Mouse (Mus musculus) midbrain, embryonic 15.5 days (tissue): ENCODE measurements around the gene Fip1l1. TPM values are rescaled to one million over a fixed set of nuclear protein-coding genes. Genes with fewer than 3 reads are reported as not detected.
A peak's percentile ranks its signal among the peaks of the same experiment; 100 is the strongest.

ENCODE experiments used
- ATAC-seq: fragments of 200-750 bp; cut with Nextera tagmentation; replicated peaks from 2 replicates; pipeline ENCODE4 v1.8.0; 2017; ENCODE audit warnings: moderate TSS enrichment
- H3K27ac ChIP-seq: fragments of 300-500 bp; sonication (generic); 2 replicates; pipeline ENCODE4 v1.5.1; 2015; ENCODE audit warnings: mild to moderate bottlenecking, inconsistent platforms
- H3K27me3 ChIP-seq: fragments of 300-500 bp; sonication (generic); replicated peaks from 2 replicates; pipeline ENCODE4 v1.6.1; 2015; ENCODE audit warnings: inconsistent platforms
- H3K36me3 ChIP-seq: fragments of 300-500 bp; sonication (generic); replicated peaks from 2 replicates; pipeline ENCODE4 v1.6.1; 2015; ENCODE audit warnings: inconsistent platforms
- H3K4me1 ChIP-seq: fragments of 300-500 bp; sonication (generic); 2 replicates; pipeline ENCODE4 v1.6.1; 2015; ENCODE audit warnings: inconsistent platforms
- H3K4me2 ChIP-seq: fragments of 300-500 bp; sonication (generic); 2 replicates; pipeline ENCODE4 v1.6.1; 2015; ENCODE audit warnings: inconsistent platforms, mild to moderate bottlenecking, moderate library complexity
- H3K4me3 ChIP-seq: fragments of 300-500 bp; sonication (generic); 2 replicates; pipeline ENCODE4 v1.5.1; 2015; ENCODE audit warnings: mild to moderate bottlenecking, inconsistent platforms
- H3K9ac ChIP-seq: fragments of 300-500 bp; sonication (generic); 2 replicates; pipeline ENCODE4 v1.6.1; 2015; ENCODE audit warnings: mild to moderate bottlenecking, inconsistent platforms
- H3K9me3 ChIP-seq: fragments of 300-500 bp; sonication (generic); 2 replicates; pipeline ENCODE4 v1.6.1; 2016; ENCODE audit warnings: inconsistent platforms
- WGBS: fragments of 180-500 bp; shearing (Covaris S2); methylation state at CpG from one replicate; pipeline ENCODE4 v1.1.7; 2015; ENCODE audit warnings: mixed read lengths; 5-methylcytosine and 5-hydroxymethylcytosine counted together
- polyA plus RNA-seq: library from polyadenylated mRNA; unstranded; fragments of >200 nt; fragmentation: Nextera tagmentation; extraction: Ambion mirVana; gene quantifications from 2 replicates; pipeline ENCODE4 v1.2.1, GENCODE M21; 2015

Fip1l1 gene
- 70.5 and 78.0 TPM in 2 replicates for polyA plus RNA-seq

GRCm38 (mm10) chr5:74535240-74536021 lies at the start of gene Fip1l1:
TSS of gene Fip1l1 (plus strand) at chr5:74535449.
- Histone ChIP-seq H3K9ac (peak within 1 kb of the TSS; percentile 98), H3K4me1 (peaks cover 36% of the 10 kb centered on the region), H3K4me2 (peak within 1 kb of the TSS; percentile 55), H3K9me3 (no peaks in the 10 kb centered on the region), H3K27me3 (no peaks in the 10 kb centered on the region), H3K36me3 (no peaks in the 10 kb centered on the region), H3K4me3 (peak within 1 kb of the TSS; percentile 95), H3K27ac (peak within 1 kb of the TSS; percentile 95)
- WGBS: under 1% methylated on average over 73 of the region's 73 CpGs
- ATAC-seq: peak; percentile 91

DNA sequence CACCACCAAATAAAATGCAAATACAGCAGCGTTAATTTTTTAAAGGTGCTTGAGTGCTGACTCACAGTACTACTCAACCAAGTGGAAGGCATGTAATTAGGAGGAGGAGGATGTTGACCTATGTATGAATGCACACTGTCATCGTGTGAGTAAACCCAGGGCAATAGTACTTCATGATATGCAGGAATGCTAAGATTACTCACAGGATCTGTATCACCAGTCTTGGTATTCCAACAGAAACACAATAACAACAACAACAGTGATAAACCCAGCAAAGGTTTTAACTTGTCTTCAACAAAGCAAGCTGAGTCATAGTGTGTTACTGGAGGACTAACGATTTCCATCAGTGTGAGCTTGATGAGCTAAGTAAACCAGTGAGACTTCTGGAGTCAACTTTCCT lies 42.5 kb upstream of the Fip1l1 start:
- no peak for ATAC-seq

GRCm38 (mm10) chr5:74511686-74512085 lies 23.6 kb upstream of the Fip1l1 start:
- no peaks in the 10 kb centered on the region for H3K4me1 ChIP-seq
- H3K27ac ChIP-seq: no peak overlapping the region
- no peak for ATAC-seq
- no peaks in the 10 kb centered on the region for H3K9me3 ChIP-seq
- no peaks in the 10 kb centered on the region for H3K27me3 ChIP-seq
- H3K9ac ChIP-seq: no peak overlapping the region
- no peak overlapping the region for H3K4me2 ChIP-seq
- H3K36me3 ChIP-seq: no peaks in the 10 kb centered on the region
- H3K4me3 ChIP-seq: no peak overlapping the region

More for the DNA sequence above, 42.5 kb upstream of the Fip1l1 start:
- WGBS: 88% methylated on average over 3 of the region's 3 CpGs
- Histone ChIP-seq H3K4me3 (no peak overlapping the region), H3K4me2 (no peak overlapping the region), H3K27ac (no peak overlapping the region), H3K36me3 (no peaks in the 10 kb centered on the region), H3K4me1 (no peaks in the 10 kb centered on the region), H3K27me3 (no peaks in the 10 kb centered on the region), H3K9ac (no peak overlapping the region), H3K9me3 (no peaks in the 10 kb centered on the region)

DNA sequence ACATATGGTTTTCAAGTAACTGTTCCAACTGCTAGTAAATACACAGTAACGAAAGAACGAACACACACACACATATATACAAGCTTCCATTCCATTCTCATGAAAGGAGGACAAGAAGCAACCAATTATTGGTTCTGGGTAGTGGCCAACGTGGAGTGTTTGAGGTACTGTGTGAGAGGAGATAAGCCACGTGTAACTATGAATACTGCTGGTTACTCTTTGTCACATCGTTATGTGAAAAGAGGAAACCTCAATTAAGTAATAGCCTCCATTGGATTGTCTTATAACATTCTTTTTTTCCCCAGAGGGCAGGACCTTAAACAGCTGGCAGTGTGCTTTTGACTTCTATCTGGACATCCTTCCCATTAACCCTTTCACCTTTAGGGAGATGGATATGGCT lies 8.2 kb upstream of the Fip1l1 start:
- Histone ChIP-seq H3K9ac (no peak overlapping the region), H3K4me1 (peaks cover 35% of the 10 kb centered on the region), H3K36me3 (0 out of 2 replicates have a peak, but pooled peaks cover 3% of the 10 kb centered on the region), H3K9me3 (no peaks in the 10 kb centered on the region), H3K27me3 (no peaks in the 10 kb centered on the region), H3K4me3 (no peak overlapping the region), H3K4me2 (no peak overlapping the region), H3K27ac (no peak overlapping the region)
- no peak for ATAC-seq
- 84% methylated on average over 5 of the region's 5 CpGs for WGBS

DNA sequence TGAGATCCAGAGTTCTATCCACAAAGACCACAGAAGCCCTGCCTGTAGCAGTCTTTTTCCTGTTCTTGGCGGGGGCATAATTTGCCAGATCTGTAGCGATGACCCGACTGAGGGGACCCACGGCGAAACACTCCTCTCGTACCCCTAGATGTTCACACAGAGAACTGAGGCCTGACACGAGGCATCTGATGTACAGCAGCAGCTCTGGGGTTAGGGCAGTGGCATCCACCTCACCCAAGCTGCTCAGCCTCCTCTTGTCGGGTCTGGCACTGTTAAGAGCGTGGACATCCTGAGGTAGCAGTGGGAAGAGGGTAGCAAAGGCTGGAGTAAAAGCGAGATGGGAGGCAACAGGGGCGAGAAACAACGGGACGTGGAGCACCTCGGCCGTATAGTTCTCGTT lies 4.5 kb upstream of the Fip1l1 start:
- H3K4me1 ChIP-seq: peaks cover 42% of the 10 kb centered on the region
- H3K27ac ChIP-seq: no peak overlapping the region
- 22% methylated on average over 16 of the region's 16 CpGs for WGBS
- no peaks in the 10 kb centered on the region for H3K27me3 ChIP-seq
- H3K9me3 ChIP-seq: no peaks in the 10 kb centered on the region
- H3K36me3 ChIP-seq: no peaks in the 10 kb centered on the region
- H3K4me3 ChIP-seq: peak overlapping the region; percentile 95
- H3K4me2 ChIP-seq: peak overlapping the region; percentile 95
- ATAC-seq: no peak
- peak overlapping the region; percentile 64 for H3K9ac ChIP-seq

DNA sequence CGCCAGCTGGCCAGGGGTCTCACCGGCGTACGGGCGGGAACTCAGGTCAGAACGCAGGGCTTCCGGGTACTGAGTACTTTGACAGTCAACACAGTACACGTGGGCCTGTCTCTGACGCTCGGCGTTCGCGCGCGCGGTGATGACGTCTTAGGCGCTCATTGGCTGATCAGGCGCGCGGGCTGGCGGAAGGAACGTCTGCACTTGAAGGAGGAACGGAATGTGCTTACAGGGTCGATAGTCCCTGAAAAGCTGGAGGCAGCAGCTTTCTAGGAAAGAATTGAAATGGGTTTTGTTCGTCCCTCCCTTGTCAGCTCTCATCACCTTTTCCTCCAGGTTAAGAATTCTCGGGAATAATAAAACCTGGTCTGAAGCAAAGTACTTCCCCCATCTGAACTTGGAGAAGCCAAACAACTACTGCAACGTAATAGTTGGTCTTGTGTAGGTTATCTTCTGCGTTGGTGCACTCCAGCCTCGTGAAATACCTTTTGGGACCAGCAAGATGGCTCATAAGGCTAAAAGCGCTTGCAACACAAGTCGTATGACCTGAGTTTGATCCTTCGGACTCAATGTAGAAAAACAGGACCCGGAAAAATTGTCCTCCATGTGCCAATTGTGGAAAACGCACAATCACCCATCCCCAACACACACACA lies 3.5 kb upstream of the Fip1l1 start, which contains the start of gene Scfd2:
Scfd2 (minus strand) TSS at position 130 of the 651 bp plus-strand sequence.
- Histone ChIP-seq H3K27ac (peak within 1 kb of the TSS; percentile 61), H3K9ac (peak within 1 kb of the TSS; percentile 64), H3K4me3 (peak within 1 kb of the TSS; percentile 95), H3K9me3 (no peaks in the 10 kb centered on the region), H3K4me2 (peak within 1 kb of the TSS; percentile 95), H3K36me3 (no peaks in the 10 kb centered on the region), H3K27me3 (no peaks in the 10 kb centered on the region), H3K4me1 (peaks cover 48% of the 10 kb centered on the region)
- peak; percentile 90 for ATAC-seq
- 7% methylated on average over 35 of the region's 35 CpGs for WGBS

DNA sequence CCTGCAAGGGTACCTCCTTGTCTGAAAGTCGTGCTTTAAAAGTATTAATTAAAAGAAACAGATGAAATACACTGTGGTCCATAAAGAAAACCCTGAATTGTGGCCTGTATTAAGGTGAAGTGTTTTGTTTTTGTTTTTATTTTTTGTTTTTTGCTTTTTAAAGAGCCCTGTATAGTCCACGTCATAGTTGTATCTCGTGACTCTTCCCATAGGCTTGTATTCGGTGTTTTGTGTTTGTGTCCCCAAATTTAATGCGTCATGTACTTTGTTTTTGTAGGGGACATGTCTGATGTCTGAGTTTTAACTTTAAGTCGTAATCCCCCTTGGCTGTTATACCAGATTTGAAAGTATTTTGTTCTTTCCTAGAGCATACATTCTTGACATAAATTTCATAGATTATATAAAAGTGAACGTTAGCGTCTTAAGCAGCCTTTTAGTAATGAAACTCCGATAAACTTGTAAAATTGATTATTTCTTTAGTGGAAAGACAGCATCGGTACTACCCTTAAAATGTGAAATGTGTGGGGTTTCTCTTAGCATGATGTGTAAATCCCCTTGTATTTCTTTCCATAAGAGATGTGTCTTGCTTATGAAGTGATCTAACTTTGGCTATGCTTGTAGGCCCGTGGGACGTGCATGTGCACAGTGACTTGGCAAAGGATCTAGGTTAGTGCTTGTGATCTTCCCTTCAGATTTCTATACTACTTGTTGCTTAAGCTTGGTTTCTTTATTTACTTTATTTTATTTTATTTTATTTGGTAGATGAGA lies 1.1 kb downstream of the Fip1l1 start:
- H3K27me3 ChIP-seq: no peaks in the 10 kb centered on the region
- 46% methylated on average over 12 of the region's 12 CpGs for WGBS
- H3K4me2 ChIP-seq: peak overlapping the region; percentile 55
- peaks cover 30% of the 10 kb centered on the region for H3K4me1 ChIP-seq
- no peaks in the 10 kb centered on the region for H3K36me3 ChIP-seq
- H3K27ac ChIP-seq: peak overlapping the region; percentile 95; the same call in 1 of the 2 replicates
- peak overlapping the region; percentile 98 for H3K9ac ChIP-seq
- peak overlapping the region; percentile 95 for H3K4me3 ChIP-seq
- no peak for ATAC-seq
- H3K9me3 ChIP-seq: no peaks in the 10 kb centered on the region

- Histone ChIP-seq H3K9ac (no peak overlapping the region), H3K4me3 (no peak overlapping the region), H3K9me3 (no peaks in the 10 kb centered on the region), H3K4me1 (no peaks in the 10 kb centered on the region), H3K27me3 (no peaks in the 10 kb centered on the region), H3K36me3 (peaks cover 19% of the 10 kb centered on the region), H3K27ac (no peak overlapping the region), H3K4me2 (no peak overlapping the region)
- 95% methylated on average over 4 of the region's 4 CpGs for WGBS
- ATAC-seq: no peak
Measured at GRCm38 (mm10) chr5:74545606-74546005, 10.4 kb downstream of the Fip1l1 start.

DNA sequence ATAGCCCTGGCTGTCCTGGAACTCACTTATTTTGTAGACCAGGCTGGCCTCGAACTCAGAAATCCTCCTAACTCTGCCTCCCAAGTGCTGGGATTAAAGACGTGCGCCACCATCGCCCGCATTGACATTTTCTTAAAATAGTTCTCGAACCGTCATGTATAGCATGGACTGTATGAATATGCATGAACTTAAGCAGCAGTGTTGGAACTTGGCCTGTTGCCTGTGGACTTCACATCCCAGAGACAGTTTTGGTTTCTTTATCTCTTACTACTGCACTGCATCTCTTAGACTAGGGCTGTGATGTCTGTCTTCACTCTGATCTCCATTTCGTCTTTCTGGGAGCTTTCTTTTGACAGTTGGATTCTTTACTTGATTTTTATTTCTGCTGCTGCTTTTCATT lies 14.3 kb downstream of the Fip1l1 start:
- Histone ChIP-seq H3K36me3 (peaks cover 21% of the 10 kb centered on the region; the same call in 1 of the 2 replicates), H3K27ac (no peak overlapping the region), H3K4me1 (no peaks in the 10 kb centered on the region), H3K4me2 (no peak overlapping the region), H3K27me3 (no peaks in the 10 kb centered on the region), H3K4me3 (no peak overlapping the region), H3K9me3 (no peaks in the 10 kb centered on the region), H3K9ac (no peak overlapping the region)
- ATAC-seq: no peak
- WGBS: 77% methylated on average over 8 of the region's 8 CpGs

GRCm38 (mm10) chr5:74561151-74561550 lies 25.9 kb downstream of the Fip1l1 start:
- H3K36me3 ChIP-seq: peaks cover 34% of the 10 kb centered on the region
- H3K4me1 ChIP-seq: no peaks in the 10 kb centered on the region
- no peak overlapping the region for H3K9ac ChIP-seq
- ATAC-seq: no peak
- WGBS: 98% methylated on average over 1 of the region's 1 CpGs
- no peak overlapping the region for H3K4me2 ChIP-seq
- H3K27ac ChIP-seq: no peak overlapping the region
- no peak overlapping the region for H3K4me3 ChIP-seq
- H3K9me3 ChIP-seq: no peaks in the 10 kb centered on the region
- H3K27me3 ChIP-seq: no peaks in the 10 kb centered on the region

GRCm38 (mm10) chr5:74571767-74572166 lies 36.5 kb downstream of the Fip1l1 start:
- 95% methylated on average over 6 of the region's 6 CpGs for WGBS
- H3K4me3 ChIP-seq: no peak overlapping the region

GRCm38 (mm10) chr5:74589133-74589532 lies 53.9 kb downstream of the Fip1l1 start:
- 97% methylated on average over 7 of the region's 7 CpGs for WGBS
- no peak overlapping the region for H3K4me3 ChIP-seq
- no peaks in the 10 kb centered on the region for H3K4me1 ChIP-seq
- H3K9me3 ChIP-seq: no peaks in the 10 kb centered on the region
- H3K9ac ChIP-seq: no peak overlapping the region
- H3K4me2 ChIP-seq: no peak overlapping the region
- peaks cover 28% of the 10 kb centered on the region for H3K36me3 ChIP-seq
- no peak overlapping the region for H3K27ac ChIP-seq
- no peak for ATAC-seq
- H3K27me3 ChIP-seq: no peaks in the 10 kb centered on the region

More at GRCm38 (mm10) chr5:74571767-74572166, 36.5 kb downstream of the Fip1l1 start:
- no peak overlapping the region for H3K27ac ChIP-seq
- no peaks in the 10 kb centered on the region for H3K27me3 ChIP-seq
- ATAC-seq: no peak
- no peaks in the 10 kb centered on the region for H3K9me3 ChIP-seq
- no peak overlapping the region for H3K4me2 ChIP-seq
- no peaks in the 10 kb centered on the region for H3K4me1 ChIP-seq
- H3K9ac ChIP-seq: no peak overlapping the region
- H3K36me3 ChIP-seq: peaks cover 10% of the 10 kb centered on the region
